Mouse (Mus musculus): ENCODE measurements around the gene Irak3. TPM values are rescaled to one million over a fixed set of nuclear protein-coding genes. Genes with fewer than 3 reads are reported as not detected.
"Not testable (repeated sequence)": the region's sequence is repeated elsewhere in the genome, so short reads cannot be mapped to it uniquely, and the experiment has no call there.

The Irak3 gene
- 1 to 10 TPM; 1.6 to 3.1 TPM for total RNA-seq (2021)
- long read RNA-seq, experiment 1: 0 reads
- long read RNA-seq, experiment 2, partial matches to known transcripts: 1 of 1 reads
- long read RNA-seq, experiment 2, other reads (novel, unspliced or antisense): 0 of 1 reads

- DNase-seq: peak; percentile 57
Observed at GRCm38 (mm10) chr10:120201961-120202402, at the start of gene Irak3. Irak3 (minus strand) TSS chr10:120202130.

DNA sequence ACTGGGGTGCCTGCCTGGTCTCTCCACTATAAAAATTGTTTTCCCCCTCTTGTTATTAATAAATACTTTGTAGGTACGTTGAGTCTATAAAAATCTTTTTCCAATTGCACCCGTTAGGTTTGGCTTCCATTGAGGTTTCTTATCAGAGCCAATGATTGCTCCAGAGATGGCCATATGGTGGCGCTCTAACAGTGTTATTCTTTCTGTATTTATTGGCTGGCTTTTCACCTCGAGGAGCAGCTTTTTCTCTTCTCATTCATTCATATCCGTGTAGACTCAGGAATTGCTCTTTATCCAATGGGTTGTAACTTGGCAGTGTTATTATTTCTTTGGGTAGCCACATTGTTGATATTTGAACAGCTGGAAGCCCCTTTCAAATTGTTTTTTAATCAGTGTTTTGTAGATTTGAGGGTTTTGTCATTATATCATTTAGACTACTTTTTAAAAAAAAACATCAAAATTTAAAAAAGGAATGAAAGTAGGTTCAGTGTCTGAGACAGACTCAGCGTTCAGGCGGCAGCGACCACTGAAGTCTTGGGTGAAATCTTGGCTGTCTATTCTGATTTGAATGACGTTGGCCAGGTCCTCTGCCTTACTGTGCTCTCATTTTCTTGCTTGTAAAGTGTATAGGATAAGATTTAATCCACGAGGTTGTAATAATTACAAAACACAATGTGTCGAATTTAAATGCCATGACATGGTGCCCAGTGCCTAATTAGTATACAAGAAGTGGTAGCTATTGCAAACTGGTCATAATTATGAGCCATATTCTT lies 49.2 kb upstream of the Irak3 start:
- no peak for DNase-seq

- DNase-seq: peak; percentile 19
Observed at GRCm38 (mm10) chr10:120246994-120247750, 45.2 kb upstream of the Irak3 start.

GRCm38 (mm10) chr10:120245681-120246080 lies 43.8 kb upstream of the Irak3 start:
- DNase-seq: no peak

GRCm38 (mm10) chr10:120242421-120242820 lies 40.5 kb upstream of the Irak3 start:
- DNase-seq: no peak

DNA sequence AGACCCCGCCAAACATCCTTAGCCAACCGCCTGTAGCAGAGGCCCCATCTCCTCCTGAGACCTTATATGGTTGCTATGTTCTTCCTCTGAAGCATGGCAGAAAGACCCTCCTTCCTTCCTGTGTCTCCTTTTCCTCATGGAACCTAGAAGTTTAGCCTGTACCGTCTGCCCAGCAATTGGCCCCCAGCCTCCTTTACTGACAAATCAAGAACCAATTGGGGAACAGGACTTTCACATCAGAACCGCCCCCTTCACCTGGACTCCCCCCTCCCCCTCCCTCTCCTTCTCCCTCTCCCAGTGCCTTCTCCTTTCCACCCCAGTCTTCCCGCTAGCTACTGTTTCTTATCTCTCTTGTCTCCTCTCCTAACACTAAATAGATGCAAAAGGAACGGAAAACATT lies 37.5 kb upstream of the Irak3 start:
- no peak for DNase-seq

GRCm38 (mm10) chr10:120238241-120238640 lies 36.3 kb upstream of the Irak3 start:
- no peak for DNase-seq

DNA sequence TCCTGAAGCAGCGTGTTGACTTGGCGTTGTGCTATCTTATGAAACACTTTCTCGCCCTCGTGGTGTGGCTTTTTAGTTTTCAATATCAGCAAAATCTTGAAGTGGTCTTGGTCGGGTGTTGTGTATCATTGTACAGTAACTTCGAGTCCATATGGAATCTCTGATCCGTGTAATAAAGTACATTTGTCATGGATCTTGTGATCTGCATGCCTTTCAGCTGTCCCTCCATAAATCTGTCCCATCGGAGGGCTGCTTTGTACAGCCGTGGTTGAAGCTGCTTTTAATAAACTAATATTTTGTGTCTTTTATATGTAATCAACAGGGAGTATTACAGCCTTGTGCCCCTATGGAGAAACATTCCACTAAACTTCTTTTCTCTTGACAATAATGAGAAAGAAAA lies 34.9 kb upstream of the Irak3 start:
- DNase-seq: no peak

GRCm38 (mm10) chr10:120233655-120234367 lies 31.9 kb upstream of the Irak3 start:
- no peak for DNase-seq

DNA sequence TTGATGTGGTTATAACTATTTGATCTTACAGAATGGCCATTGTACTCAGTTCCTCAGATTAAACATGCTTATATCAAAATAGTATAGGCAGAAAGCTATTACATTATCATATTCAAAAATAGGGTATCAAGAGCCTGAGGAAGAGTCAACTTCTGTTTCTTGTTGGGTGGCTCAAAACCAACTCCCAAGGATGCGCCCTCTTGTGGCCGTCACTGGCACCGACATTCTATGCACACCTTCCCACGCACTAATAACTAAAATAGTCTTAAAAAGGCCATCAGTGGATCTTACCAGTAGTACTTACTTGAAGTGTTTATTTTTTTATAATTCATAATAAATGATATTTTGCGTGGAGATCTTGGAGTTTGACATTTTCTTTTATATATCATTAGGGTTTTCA lies 29.8 kb upstream of the Irak3 start:
- no peak for DNase-seq

DNA sequence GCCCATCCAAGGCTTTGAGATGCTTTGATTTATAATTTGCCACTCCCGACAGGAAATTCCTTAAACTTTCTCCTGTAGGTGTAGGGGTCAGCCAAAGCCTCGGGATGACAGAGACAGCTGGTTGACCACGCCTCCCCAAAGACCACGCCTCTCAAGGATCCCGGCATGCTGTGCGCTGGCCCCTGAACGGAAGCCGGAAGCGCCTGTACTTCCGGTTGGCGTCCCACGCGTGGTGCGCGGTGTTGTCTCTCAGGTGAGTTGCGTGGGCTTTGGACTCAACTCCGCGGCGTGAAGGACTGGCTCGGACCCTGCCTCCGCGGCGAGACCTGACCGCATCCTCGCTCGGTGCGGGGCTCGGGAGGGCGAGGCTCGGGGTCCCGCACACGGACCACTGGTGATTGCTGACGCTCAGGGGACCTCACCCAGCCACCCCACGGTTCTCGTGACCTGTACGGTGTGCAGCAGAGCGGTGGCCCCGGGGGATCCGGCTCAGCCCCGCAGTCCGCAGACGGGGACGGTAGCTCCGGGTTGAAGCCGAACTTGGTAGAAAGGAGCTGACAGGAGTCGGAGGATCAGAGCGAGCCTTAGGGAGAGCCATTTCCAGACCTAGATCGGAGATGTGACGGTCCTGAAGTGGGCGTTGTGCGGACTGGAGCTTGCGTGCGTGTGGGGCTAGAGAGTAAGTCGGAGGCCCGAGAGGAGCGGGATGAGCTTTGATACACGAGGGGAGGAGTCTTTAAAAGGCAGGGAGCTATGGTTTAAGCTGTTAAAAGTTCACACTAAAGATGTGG lies 25.1 kb upstream of the Irak3 start, which contains the start of gene Llph:
Gene Llph (plus strand): TSS at position 200 of the 791 bp plus-strand sequence.
- DNase-seq: peak; percentile 78

GRCm38 (mm10) chr10:120220776-120221175 lies 18.8 kb upstream of the Irak3 start:
- no peak for DNase-seq

- no peak for DNase-seq
Observed at GRCm38 (mm10) chr10:120219578-120220359, 17.8 kb upstream of the Irak3 start.

GRCm38 (mm10) chr10:120218996-120219395 lies 17.1 kb upstream of the Irak3 start:
- no peak for DNase-seq

DNA sequence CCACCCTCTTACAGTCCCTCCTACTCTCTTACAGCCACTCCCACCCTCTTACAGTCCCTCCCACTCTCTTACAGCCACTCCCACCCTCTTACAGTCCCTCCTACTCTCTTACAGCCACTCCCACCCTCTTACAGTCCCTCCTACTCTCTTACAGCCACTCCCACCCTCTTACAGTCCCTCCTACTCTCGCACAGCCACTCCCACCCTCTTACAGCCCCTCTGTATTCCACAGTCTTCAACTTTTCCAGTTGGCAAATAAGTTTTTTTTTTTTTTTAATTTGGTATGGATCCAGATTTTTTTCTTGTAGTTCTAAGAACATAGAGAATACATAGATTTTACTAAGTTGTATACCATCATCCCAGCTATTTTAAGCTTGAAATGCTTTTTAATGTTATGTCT lies 15.2 kb upstream of the Irak3 start:
- not testable (repeated sequence) for DNase-seq

DNA sequence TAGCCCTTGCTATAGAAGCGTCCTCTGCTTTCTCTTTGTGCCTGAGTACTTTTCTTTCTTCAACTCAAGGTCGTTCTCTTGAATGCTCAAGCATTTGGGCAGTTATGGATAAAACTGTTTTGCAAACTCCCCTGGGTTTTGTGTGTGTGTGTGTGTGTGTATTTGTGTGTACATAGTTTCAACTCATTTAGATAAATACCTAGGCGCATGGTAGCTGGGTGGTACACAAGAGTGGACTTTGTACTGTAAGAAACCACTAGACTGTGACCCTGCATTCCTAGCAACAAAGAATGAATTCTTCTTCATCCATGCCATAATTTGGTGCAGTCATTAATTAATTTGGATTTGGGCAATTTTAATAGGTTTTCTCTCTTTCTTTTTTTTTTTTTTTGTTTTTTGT lies 8.2 kb upstream of the Irak3 start:
- no peak for DNase-seq

DNA sequence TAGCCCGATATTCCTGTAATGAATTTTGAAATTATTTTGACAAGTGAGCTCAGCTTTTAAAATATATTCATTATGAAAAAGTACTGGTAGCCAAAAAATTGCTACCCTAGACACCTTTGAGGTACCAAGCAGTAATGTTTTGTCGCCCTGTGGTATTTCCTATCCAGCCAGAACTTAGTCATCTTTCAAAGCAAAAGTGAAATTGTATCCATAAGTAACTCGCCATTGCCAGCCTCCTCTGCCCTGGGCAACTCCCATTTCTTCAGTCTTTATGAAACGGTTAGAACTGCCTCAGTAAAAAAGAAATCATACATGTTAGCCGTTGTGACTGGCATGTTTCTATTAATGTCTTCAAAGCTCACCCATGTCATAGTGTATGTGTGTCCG lies 7.6 kb upstream of the Irak3 start:
- no peak for DNase-seq

DNA sequence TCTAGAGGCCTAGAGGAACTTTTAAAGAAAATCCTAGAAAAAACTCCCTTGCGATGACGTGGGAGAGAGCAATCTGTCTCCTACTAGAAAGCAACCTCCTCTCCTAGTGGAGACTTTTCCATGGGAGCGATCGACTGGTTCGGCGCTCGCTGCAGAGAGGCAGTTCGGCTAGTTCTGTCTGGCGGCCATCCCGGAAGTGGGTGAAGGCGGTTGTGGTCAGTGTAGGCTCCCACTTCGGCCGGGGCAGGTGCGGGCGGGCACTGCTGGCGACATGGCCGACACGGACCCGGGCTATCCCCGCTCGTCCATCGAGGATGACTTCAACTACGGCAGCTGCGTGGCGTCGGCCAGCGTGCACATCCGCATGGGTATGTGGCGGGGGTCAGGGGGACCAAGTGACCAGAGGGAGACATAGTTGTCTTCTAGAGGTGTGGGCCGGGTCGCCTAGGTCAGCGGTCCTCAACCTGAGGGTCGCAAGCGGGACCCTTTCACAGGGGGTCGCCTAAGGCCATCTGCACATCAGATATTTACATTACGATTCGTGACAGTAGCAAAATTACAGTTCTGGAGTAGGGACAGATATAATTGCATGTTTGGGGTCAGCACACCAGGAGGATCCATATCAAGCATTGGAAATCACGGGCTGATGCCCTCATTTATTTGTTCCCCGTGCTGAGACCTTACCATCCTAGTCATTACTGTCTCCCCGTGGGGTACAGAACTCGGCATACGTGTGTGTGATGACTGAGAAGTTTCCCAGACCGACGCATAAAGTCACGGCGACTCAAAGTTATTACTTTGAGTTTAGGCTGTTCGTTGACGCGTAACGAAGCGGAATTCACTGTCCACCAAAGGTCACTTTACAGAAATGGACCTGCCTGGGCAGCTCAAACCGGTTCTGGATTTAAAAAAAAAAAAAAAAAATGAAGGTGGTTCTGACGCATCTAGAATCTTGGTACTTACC lies 6.9 kb upstream of the Irak3 start:
- peak; percentile 84 for DNase-seq

- no peak for DNase-seq
Observed at GRCm38 (mm10) chr10:120208015-120208414, 6.1 kb upstream of the Irak3 start.
